Mouse (Mus musculus): ENCODE results near the gene Phf3.

Gene Phf3

GRCm38 (mm10) chr1:30755453-30756224, 118.1 kb downstream of the Phf3 start:
- no peak for DNase-seq
